Mouse (Mus musculus) neural tube, embryonic 15.5 days (tissue): ENCODE measurements around the gene Lmod1. TPM values are rescaled to one million over a fixed set of nuclear protein-coding genes. Genes with fewer than 3 reads are reported as not detected.

ENCODE experiments used
- polyA plus RNA-seq: library from polyadenylated mRNA; unstranded; fragments of >200 nt; fragmentation: Nextera tagmentation; extraction: Ambion mirVana; gene quantifications from 2 replicates; pipeline ENCODE4 v1.2.1, GENCODE M21; 2015

Lmod1 gene
- polyA plus RNA-seq, 1 experiment from 2014 or later, result 0.15 TPM

Other genes with a start within 250 kb of the Lmod1 start
- 1.6 TPM in 2 replicates for gene Lgr6, start 219.5 kb upstream of the Lmod1 start, polyA plus RNA-seq
- gene Ptpn7, start 192.1 kb upstream of the Lmod1 start, polyA plus RNA-seq, result 0.36 and 15.5 TPM in 2 replicates
- 314 and 353 TPM in 2 replicates for gene Arl8a, start 178.0 kb upstream of the Lmod1 start, polyA plus RNA-seq
- gene Gpr37l1, start 157.1 kb upstream of the Lmod1 start, polyA plus RNA-seq, result 1.4 and 1.7 TPM in 2 replicates
- gene Elf3, start 66.2 kb upstream of the Lmod1 start, polyA plus RNA-seq, result 0.35 and 13.0 TPM in 2 replicates
- gene Rnpep, start 40.7 kb upstream of the Lmod1 start, polyA plus RNA-seq, result 99.5 and 107 TPM in 2 replicates
- 181 and 191 TPM in 2 replicates for gene Timm17a, start 11.0 kb upstream of the Lmod1 start, polyA plus RNA-seq
- 100 and 121 TPM in 2 replicates for gene Shisa4, start 50.4 kb downstream of the Lmod1 start, polyA plus RNA-seq
- 100 and 109 TPM in 2 replicates for gene Ipo9, start 105.7 kb downstream of the Lmod1 start, polyA plus RNA-seq